Mouse (Mus musculus) brain, embryonic 14.5 days (tissue): ENCODE data around the gene Atxn1.

Experiments
- CTCF ChIP-seq: fragments of 200-500 bp; IDR thresholded peaks from 2 replicates; pipeline ENCODE4 v1.5.1; 2012; ENCODE audit warnings: inconsistent platforms, mild to moderate bottlenecking, moderate library complexity, borderline replicate concordance; ENCODE audit not compliant: insufficient read depth, insufficient read length; ENCODE audit errors: extremely low read depth
- POLR2A ChIP-seq: fragments of 200-500 bp; IDR thresholded peaks from 2 replicates; pipeline ENCODE4 v1.6.1; 2012; ENCODE audit warnings: mild to moderate bottlenecking, inconsistent platforms, borderline replicate concordance; ENCODE audit not compliant: poor library complexity, insufficient read depth, insufficient read length, severe bottlenecking; ENCODE audit errors: extremely low read depth

GRCm38 (mm10) chr13:45528787-45529186 is 436.0 kb downstream of the Atxn1 start:
- TF ChIP-seq POLR2A = no peak
- no peak for TF ChIP-seq CTCF
